Mouse (Mus musculus): ENCODE results near the gene Gm2974. TPM values are rescaled to one million over a fixed set of nuclear protein-coding genes. Genes with fewer than 3 reads are reported as not detected.
"Not testable (repeated sequence)": the region's sequence is repeated elsewhere in the genome, so short reads cannot be mapped to it uniquely, and the experiment has no call there.

Gene Gm2974
- polyA plus RNA-seq (2012; rRNA removed) = not detected in 2 replicates
- polyA plus RNA-seq (2014; fragmentation: Nextera tagmentation; extraction: Ambion mirVana) = not detected in 2 replicates

GRCm38 (mm10) chr14:4182491-4183210 lies at the start of gene Gm2974:
Gene Gm2974, plus strand, starts transcription at chr14:4182576.
- not testable (repeated sequence) for H3K27ac ChIP-seq; H3K4me3 ChIP-seq (ENCODE audit: insufficient read depth in 1 of 2, low read depth in 2 of 2, low read length in 2 of 2); H3K27me3 ChIP-seq (ENCODE audit: control insufficient read depth, insufficient read depth, low read length); H3K36me3 ChIP-seq (replicated peaks; ENCODE audit: control insufficient read depth, insufficient read depth, low read depth); H3K9me3 ChIP-seq (ENCODE audit: control insufficient read depth, low read length); DNase-seq (ENCODE audit: low read depth in 3 of 3, low spot score in 3 of 3); H3K9ac ChIP-seq (replicated peaks); H3K4me2 ChIP-seq (ENCODE audit: low read depth); H3K4me1 ChIP-seq (replicated peaks; ENCODE audit: control insufficient read depth in 2 of 2, insufficient read depth in 2 of 2, low read length in 1 of 2); ATAC-seq (ENCODE audit: insufficient read depth)
- 14% methylated on average over 33 of the region's 59 CpGs for WGBS (ENCODE audit: insufficient replicate concordance)

DNA sequence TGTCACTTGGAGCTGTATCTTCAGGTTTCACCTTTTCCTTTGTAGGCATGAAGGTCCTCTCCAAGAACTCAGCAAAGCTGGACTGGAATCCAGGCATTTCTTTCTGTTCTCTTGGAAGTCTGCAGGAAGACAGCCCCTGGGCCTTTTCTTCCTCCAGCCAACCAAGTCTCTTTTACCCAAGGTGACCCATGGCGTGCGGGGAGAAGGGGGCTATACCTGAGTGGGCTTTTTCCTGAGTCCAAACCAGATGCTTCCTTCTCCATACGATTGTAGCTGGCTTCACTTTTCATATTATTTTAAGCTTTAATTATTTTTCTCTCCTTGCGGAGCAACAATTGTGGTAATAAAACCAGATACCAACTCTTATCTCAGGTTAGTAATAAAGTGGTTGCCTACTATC lies 40.7 kb upstream of the Gm2974 start:
- H3K27ac ChIP-seq; H3K9me3 ChIP-seq (ENCODE audit: control insufficient read depth, low read length); ATAC-seq (ENCODE audit: insufficient read depth); H3K4me1 ChIP-seq (replicated peaks; ENCODE audit: control insufficient read depth in 2 of 2, insufficient read depth in 2 of 2, low read length in 1 of 2); H3K36me3 ChIP-seq (replicated peaks; ENCODE audit: control insufficient read depth, insufficient read depth, low read depth); H3K4me3 ChIP-seq (ENCODE audit: insufficient read depth in 1 of 2, low read depth in 2 of 2, low read length in 2 of 2); H3K27me3 ChIP-seq (ENCODE audit: control insufficient read depth, insufficient read depth, low read length); H3K9ac ChIP-seq (replicated peaks); H3K4me2 ChIP-seq (ENCODE audit: low read depth); DNase-seq (ENCODE audit: low read depth in 3 of 3, low spot score in 3 of 3): not testable (repeated sequence)
- 68% methylated on average over 4 of the region's 4 CpGs for WGBS (ENCODE audit: insufficient replicate concordance)

- not testable (repeated sequence) for H3K36me3 ChIP-seq (replicated peaks; ENCODE audit: control insufficient read depth, insufficient read depth, low read depth); ATAC-seq (ENCODE audit: insufficient read depth); H3K4me3 ChIP-seq (ENCODE audit: insufficient read depth in 1 of 2, low read depth in 2 of 2, low read length in 2 of 2); H3K4me1 ChIP-seq (replicated peaks; ENCODE audit: control insufficient read depth in 2 of 2, insufficient read depth in 2 of 2, low read length in 1 of 2); H3K4me2 ChIP-seq (ENCODE audit: low read depth); DNase-seq (ENCODE audit: low read depth in 3 of 3, low spot score in 3 of 3); H3K27ac ChIP-seq; H3K9me3 ChIP-seq (ENCODE audit: control insufficient read depth, low read length); H3K27me3 ChIP-seq (ENCODE audit: control insufficient read depth, insufficient read depth, low read length); H3K9ac ChIP-seq (replicated peaks)
- no CpG with 5 or more reads among the region's 2 CpGs for WGBS (ENCODE audit: insufficient replicate concordance)
Measured at GRCm38 (mm10) chr14:4164730-4165129, 17.6 kb upstream of the Gm2974 start, which contains the start of gene Gm3127. Gene Gm3127, plus strand, starts transcription at chr14:4165030.

GRCm38 (mm10) chr14:4182030-4182429 lies 346 bp upstream of the Gm2974 start:
- H3K36me3 ChIP-seq (replicated peaks; ENCODE audit: control insufficient read depth, insufficient read depth, low read depth); H3K27ac ChIP-seq; H3K27me3 ChIP-seq (ENCODE audit: control insufficient read depth, insufficient read depth, low read length); H3K4me2 ChIP-seq (ENCODE audit: low read depth); H3K4me3 ChIP-seq (ENCODE audit: insufficient read depth in 1 of 2, low read depth in 2 of 2, low read length in 2 of 2); DNase-seq (ENCODE audit: low read depth in 3 of 3, low spot score in 3 of 3); ATAC-seq (ENCODE audit: insufficient read depth); H3K9me3 ChIP-seq (ENCODE audit: control insufficient read depth, low read length); H3K9ac ChIP-seq (replicated peaks); H3K4me1 ChIP-seq (replicated peaks; ENCODE audit: control insufficient read depth in 2 of 2, insufficient read depth in 2 of 2, low read length in 1 of 2): not testable (repeated sequence)
- 9% methylated on average over 13 of the region's 14 CpGs for WGBS (ENCODE audit: insufficient replicate concordance)

DNA sequence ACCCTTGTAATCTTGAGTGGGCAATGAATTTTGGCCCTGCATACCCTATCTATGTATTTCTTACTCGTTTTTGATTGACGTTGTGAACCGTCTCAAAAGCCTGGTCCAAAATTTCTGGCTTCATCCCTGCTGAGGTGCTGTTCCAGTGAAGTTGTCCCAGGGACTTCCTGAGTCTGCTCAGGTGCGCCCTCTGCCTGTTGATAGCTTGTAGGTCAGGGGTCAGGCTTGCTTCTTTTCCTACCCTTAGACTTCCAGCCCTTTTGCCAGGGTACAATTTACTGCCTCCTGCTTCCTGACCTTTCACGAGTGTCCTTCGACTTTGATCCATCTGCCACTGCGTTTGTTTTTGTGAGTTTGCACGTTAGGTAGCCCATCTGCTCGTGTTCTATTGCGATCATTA lies 999 bp downstream of the Gm2974 start:
- H3K9ac ChIP-seq (replicated peaks); H3K27ac ChIP-seq; DNase-seq (ENCODE audit: low read depth in 3 of 3, low spot score in 3 of 3); ATAC-seq (ENCODE audit: insufficient read depth); H3K36me3 ChIP-seq (replicated peaks; ENCODE audit: control insufficient read depth, insufficient read depth, low read depth); H3K4me3 ChIP-seq (ENCODE audit: insufficient read depth in 1 of 2, low read depth in 2 of 2, low read length in 2 of 2); H3K27me3 ChIP-seq (ENCODE audit: control insufficient read depth, insufficient read depth, low read length); H3K9me3 ChIP-seq (ENCODE audit: control insufficient read depth, low read length); H3K4me1 ChIP-seq (replicated peaks; ENCODE audit: control insufficient read depth in 2 of 2, insufficient read depth in 2 of 2, low read length in 1 of 2); H3K4me2 ChIP-seq (ENCODE audit: low read depth): not testable (repeated sequence)
- 22% methylated on average over 5 of the region's 10 CpGs for WGBS (ENCODE audit: insufficient replicate concordance)

DNA sequence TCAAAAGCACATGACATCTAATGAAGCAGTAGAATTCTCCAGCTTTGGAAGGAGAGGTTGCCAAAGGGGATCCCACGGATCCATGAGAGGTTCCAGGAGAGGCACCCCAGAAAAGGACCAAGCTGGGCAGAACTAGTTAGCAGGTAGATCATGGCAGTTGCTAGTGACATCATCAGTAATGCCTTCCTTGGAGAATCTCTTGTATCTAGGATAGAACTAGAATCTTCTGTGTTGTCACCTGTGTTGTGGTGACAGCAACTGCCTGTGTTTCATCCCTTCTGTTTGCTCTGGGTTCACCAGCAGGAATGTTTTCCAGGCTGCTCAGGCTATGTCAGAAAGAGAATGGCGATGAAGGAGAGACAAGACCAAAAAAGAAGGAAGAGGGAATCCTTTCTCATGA lies 67.0 kb downstream of the Gm2974 start, which contains the start of gene Gm3138:
TSS of gene Gm3138 (plus strand) at position 301 of the 400 bp plus-strand sequence.
- not testable (repeated sequence) for H3K9ac ChIP-seq (replicated peaks); H3K27ac ChIP-seq; DNase-seq (ENCODE audit: low read depth in 3 of 3, low spot score in 3 of 3); H3K4me3 ChIP-seq (ENCODE audit: insufficient read depth in 1 of 2, low read depth in 2 of 2, low read length in 2 of 2); H3K4me1 ChIP-seq (replicated peaks; ENCODE audit: control insufficient read depth in 2 of 2, insufficient read depth in 2 of 2, low read length in 1 of 2); H3K27me3 ChIP-seq (ENCODE audit: control insufficient read depth, insufficient read depth, low read length); H3K4me2 ChIP-seq (ENCODE audit: low read depth); H3K9me3 ChIP-seq (ENCODE audit: control insufficient read depth, low read length); ATAC-seq (ENCODE audit: insufficient read depth); H3K36me3 ChIP-seq (replicated peaks; ENCODE audit: control insufficient read depth, insufficient read depth, low read depth)
- no CpG with 5 or more reads among the region's 2 CpGs for WGBS (ENCODE audit: insufficient replicate concordance)

Other genes starting within 250 kb of the Gm2974 start
- 0.03 TPM in 1 of 2 replicates, not detected in the other for gene Gm3095, start 219.0 kb upstream of the Gm2974 start, polyA plus RNA-seq (2012; rRNA removed)
- not detected in 2 replicates for gene Gm3095, start 219.0 kb upstream of the Gm2974 start, polyA plus RNA-seq (2014; fragmentation: Nextera tagmentation; extraction: Ambion mirVana)
- gene Gm3099, start 184.2 kb upstream of the Gm2974 start, polyA plus RNA-seq (2012; rRNA removed) = not detected in 2 replicates
- gene Gm3099, start 184.2 kb upstream of the Gm2974 start, polyA plus RNA-seq (2014; fragmentation: Nextera tagmentation; extraction: Ambion mirVana) = not detected in 2 replicates
- not detected in 2 replicates for gene Gm5796, start 158.6 kb upstream of the Gm2974 start, polyA plus RNA-seq (2012; rRNA removed)
- not detected in 2 replicates for gene Gm5796, start 158.6 kb upstream of the Gm2974 start, polyA plus RNA-seq (2014; fragmentation: Nextera tagmentation; extraction: Ambion mirVana)
- gene Gm3115, start 98.5 kb upstream of the Gm2974 start, polyA plus RNA-seq (2012; rRNA removed) = not detected in 2 replicates
- not detected in 2 replicates for gene Gm3115, start 98.5 kb upstream of the Gm2974 start, polyA plus RNA-seq (2014; fragmentation: Nextera tagmentation; extraction: Ambion mirVana)
- not detected in 2 replicates for gene Gm8108, start 72.0 kb upstream of the Gm2974 start, polyA plus RNA-seq (2012; rRNA removed)
- not detected in 2 replicates for gene Gm8108, start 72.0 kb upstream of the Gm2974 start, polyA plus RNA-seq (2014; fragmentation: Nextera tagmentation; extraction: Ambion mirVana)
- gene Gm3127, start 17.5 kb upstream of the Gm2974 start, polyA plus RNA-seq (2012; rRNA removed) = not detected in 2 replicates
- not detected in 2 replicates for gene Gm3127, start 17.5 kb upstream of the Gm2974 start, polyA plus RNA-seq (2014; fragmentation: Nextera tagmentation; extraction: Ambion mirVana)
- gene Gm3138, start 67.1 kb downstream of the Gm2974 start, polyA plus RNA-seq (2012; rRNA removed) = not detected in 2 replicates
- gene Gm3138, start 67.1 kb downstream of the Gm2974 start, polyA plus RNA-seq (2014; fragmentation: Nextera tagmentation; extraction: Ambion mirVana) = not detected in 2 replicates
- not detected in 2 replicates for gene Gm3149, start 134.7 kb downstream of the Gm2974 start, polyA plus RNA-seq (2012; rRNA removed)
- gene Gm3149, start 134.7 kb downstream of the Gm2974 start, polyA plus RNA-seq (2014; fragmentation: Nextera tagmentation; extraction: Ambion mirVana) = not detected in 2 replicates
- gene 2610042L04Rik, start 152.2 kb downstream of the Gm2974 start, polyA plus RNA-seq (2012; rRNA removed) = not detected in 2 replicates
- not detected in 2 replicates for gene 2610042L04Rik, start 152.2 kb downstream of the Gm2974 start, polyA plus RNA-seq (2014; fragmentation: Nextera tagmentation; extraction: Ambion mirVana)
- gene Gm3159, start 214.9 kb downstream of the Gm2974 start, polyA plus RNA-seq (2012; rRNA removed) = not detected in 2 replicates
- gene Gm3159, start 214.9 kb downstream of the Gm2974 start, polyA plus RNA-seq (2014; fragmentation: Nextera tagmentation; extraction: Ambion mirVana) = not detected in 2 replicates
- gene Gm3164, start 232.9 kb downstream of the Gm2974 start, polyA plus RNA-seq (2012; rRNA removed) = not detected in 2 replicates
- not detected in 2 replicates for gene Gm3164, start 232.9 kb downstream of the Gm2974 start, polyA plus RNA-seq (2014; fragmentation: Nextera tagmentation; extraction: Ambion mirVana)
- not detected in 2 replicates for gene Gm3173, start 248.4 kb downstream of the Gm2974 start, polyA plus RNA-seq (2012; rRNA removed)
- gene Gm3173, start 248.4 kb downstream of the Gm2974 start, polyA plus RNA-seq (2014; fragmentation: Nextera tagmentation; extraction: Ambion mirVana) = not detected in 2 replicates